Mouse (Mus musculus) megakaryocyte, embryonic 14.5 days (primary cell): ENCODE measurements at regions not wholly inside any gene's neighbourhood (a gene's known extent, or its start where the extent isn't known, plus 50 kb on each side); places are given as distances from the start of the nearest gene placed in this dataset.

Experiments
- FLI1 ChIP-seq: IDR thresholded peaks from 2 replicates; pipeline ENCODE4 v1.6.1; 2012; ENCODE audit warnings: low read length, inconsistent platforms, mixed read lengths
- GATA1 ChIP-seq: IDR thresholded peaks from 3 replicates; pipeline ENCODE4 v1.6.1; 2012; ENCODE audit warnings: mixed read lengths, low read length, inconsistent platforms, borderline replicate concordance

DNA sequence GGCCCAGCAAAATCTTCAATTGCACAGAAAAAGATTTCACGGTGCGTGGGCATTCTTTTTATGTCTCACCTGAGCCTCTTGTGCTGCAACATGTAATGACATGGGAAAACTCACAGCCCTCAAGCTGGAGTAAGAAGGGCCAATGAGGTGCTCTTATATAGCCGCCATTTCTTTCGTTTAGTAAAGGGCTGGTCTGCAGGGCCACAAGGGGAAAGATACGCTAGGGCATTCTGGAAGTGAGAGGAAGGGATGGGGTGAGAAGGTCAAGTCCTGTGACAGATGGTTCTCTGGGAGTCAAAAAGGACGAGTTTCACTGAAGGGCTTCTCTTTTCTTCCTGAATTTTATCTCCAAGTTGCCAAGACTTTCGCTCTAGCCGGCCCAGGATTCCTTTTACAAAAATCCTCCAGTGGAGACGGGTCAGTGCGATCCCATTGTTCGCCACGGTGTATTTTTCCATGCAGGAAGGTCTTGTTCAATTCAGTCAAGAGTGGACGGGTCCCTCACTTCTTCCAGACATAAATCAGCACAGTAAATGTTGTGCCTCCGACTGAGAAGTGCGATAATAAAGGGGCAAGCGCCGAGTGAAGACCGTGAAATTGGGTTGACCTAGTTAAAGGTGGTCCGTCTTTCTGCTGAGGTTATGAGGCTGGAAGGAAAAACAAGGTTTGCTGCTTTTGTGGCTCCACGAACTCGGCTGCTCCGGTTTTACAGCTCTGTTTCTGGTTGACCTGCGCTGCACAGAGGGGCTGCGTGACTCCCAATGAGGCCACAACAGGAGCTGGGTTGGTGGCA lies 92.9 kb downstream of the Cyp26a1 start:
- TF ChIP-seq GATA1 (no peak), FLI1 (no peak)
